Mouse (Mus musculus): ENCODE measurements at regions not wholly inside any gene's neighbourhood (a gene's known extent, or its start where the extent isn't known, plus 50 kb on each side); places are given as distances from the start of the nearest gene placed in this dataset.

DNA sequence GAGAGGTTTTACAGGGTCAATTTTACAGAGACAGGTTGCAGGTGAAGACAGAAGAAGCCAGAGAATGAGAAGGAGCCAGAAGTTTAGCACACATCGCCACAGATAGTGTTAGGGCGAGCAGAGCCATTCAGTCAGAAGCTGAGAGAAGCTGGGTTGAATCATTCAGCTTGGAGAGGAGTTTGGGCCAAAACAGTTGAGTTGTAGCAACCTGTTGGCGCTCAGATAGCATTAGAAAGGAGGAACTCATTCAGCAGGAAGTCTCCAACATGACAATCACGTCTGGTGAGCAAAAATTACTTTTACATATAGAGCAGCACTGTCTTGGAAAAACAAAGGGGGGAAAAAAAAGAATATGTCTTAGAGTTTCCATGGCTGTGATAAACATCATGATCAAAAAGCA, 53.2 kb downstream of the Fam43a start:
- ATAC-seq (no peak), DNase-seq (ENCODE audit: low spot score) (no peak)
- H3K9ac ChIP-seq (ENCODE audit: low read length) = no peak overlapping the region
- no peaks in the 10 kb centered on the region for H3K36me3 ChIP-seq (ENCODE audit: control insufficient read depth, insufficient read depth, low read length)
- H3K4me2 ChIP-seq (ENCODE audit: low read length) = no peak overlapping the region
- WGBS = 74% methylated on average over 4 of the region's 4 CpGs
- H3K4me1 ChIP-seq (ENCODE audit: control insufficient read depth, insufficient read depth, low read length) = peaks cover 8% of the 10 kb centered on the region
- no peak overlapping the region for H3K4me3 ChIP-seq (ENCODE audit: low read depth, low read length)
- H3K9me3 ChIP-seq (replicated peaks; ENCODE audit: control insufficient read depth, low read length) = no peaks in the 10 kb centered on the region
- H3K27me3 ChIP-seq (replicated peaks; ENCODE audit: control insufficient read depth, insufficient read depth, low read length) = no peaks in the 10 kb centered on the region
- no peak overlapping the region for H3K27ac ChIP-seq (ENCODE audit: low read depth, low read length)

- Histone ChIP-seq H3K9ac (ENCODE audit: low read length) (no peak overlapping the region), H3K27me3 (replicated peaks; ENCODE audit: control insufficient read depth, insufficient read depth, low read length) (no peaks in the 10 kb centered on the region), H3K4me3 (ENCODE audit: low read depth, low read length) (no peak overlapping the region), H3K9me3 (replicated peaks; ENCODE audit: control insufficient read depth, low read length) (no peaks in the 10 kb centered on the region), H3K4me2 (ENCODE audit: low read length) (no peak overlapping the region), H3K4me1 (ENCODE audit: control insufficient read depth, insufficient read depth, low read length) (peaks cover 8% of the 10 kb centered on the region), H3K27ac (ENCODE audit: low read depth, low read length) (no peak overlapping the region), H3K36me3 (ENCODE audit: control insufficient read depth, insufficient read depth, low read length) (no peaks in the 10 kb centered on the region)
- ATAC-seq = no peak
- DNase-seq (ENCODE audit: low spot score) = peak; percentile 76
- 71% methylated on average over 5 of the region's 5 CpGs for WGBS
These were observed 54.3 kb downstream of the Fam43a start for GRCm38 (mm10) chr16:30653806-30654205.

DNA sequence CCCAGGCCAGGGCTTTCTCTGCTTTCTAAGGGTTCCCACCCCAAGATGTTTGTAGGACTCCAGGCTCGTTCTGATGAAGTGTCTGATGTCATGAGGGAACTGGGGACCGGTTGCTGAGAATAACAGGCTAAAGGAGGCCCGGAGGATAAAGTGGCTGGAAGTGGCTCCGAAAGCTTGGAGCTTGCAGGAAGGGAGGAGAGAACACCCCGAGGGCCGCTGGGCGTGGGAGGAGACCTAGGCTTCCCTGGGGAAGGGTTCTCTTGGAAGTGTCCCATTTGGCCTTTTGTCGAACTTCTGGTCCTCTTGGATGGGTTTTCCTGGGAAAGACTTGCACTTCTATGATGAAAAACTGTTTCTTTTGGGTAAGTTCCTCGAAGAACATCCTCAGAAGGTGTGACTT, 54.7 kb downstream of the Fam43a start:
- Histone ChIP-seq H3K36me3 (ENCODE audit: control insufficient read depth, insufficient read depth, low read length) (no peaks in the 10 kb centered on the region), H3K9me3 (replicated peaks; ENCODE audit: control insufficient read depth, low read length) (no peaks in the 10 kb centered on the region), H3K4me2 (ENCODE audit: low read length) (no peak overlapping the region), H3K27ac (ENCODE audit: low read depth, low read length) (no peak overlapping the region), H3K4me1 (ENCODE audit: control insufficient read depth, insufficient read depth, low read length) (peaks cover 8% of the 10 kb centered on the region), H3K4me3 (ENCODE audit: low read depth, low read length) (no peak overlapping the region), H3K9ac (ENCODE audit: low read length) (no peak overlapping the region), H3K27me3 (replicated peaks; ENCODE audit: control insufficient read depth, insufficient read depth, low read length) (no peaks in the 10 kb centered on the region)
- no peak for DNase-seq (ENCODE audit: low spot score)
- WGBS = 83% methylated on average over 9 of the region's 9 CpGs
- no peak for ATAC-seq

DNA sequence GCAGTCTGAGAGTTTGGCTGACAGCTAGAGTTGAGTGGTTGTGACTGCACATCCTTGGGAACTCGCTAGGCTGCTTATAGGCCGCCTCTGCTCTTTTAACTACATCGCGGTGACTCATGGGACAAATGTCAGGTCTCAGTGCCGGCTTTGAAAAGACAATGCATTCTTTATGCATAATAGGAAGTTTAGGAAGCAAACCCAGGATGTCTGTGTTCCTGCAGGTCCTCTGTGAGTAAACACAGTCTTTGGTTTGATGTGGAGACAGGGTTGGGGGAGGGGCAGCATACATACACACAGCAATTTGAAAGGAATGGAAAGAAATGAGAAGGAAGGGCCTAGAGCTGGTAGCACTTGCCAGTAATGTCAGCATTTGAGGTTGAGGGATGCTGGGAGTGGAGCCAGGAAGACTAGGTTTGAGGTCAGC, 56.3 kb downstream of the Fam43a start:
- Histone ChIP-seq H3K9me3 (replicated peaks; ENCODE audit: control insufficient read depth, low read length) (no peaks in the 10 kb centered on the region), H3K4me2 (ENCODE audit: low read length) (no peak overlapping the region), H3K36me3 (ENCODE audit: control insufficient read depth, insufficient read depth, low read length) (no peaks in the 10 kb centered on the region), H3K9ac (ENCODE audit: low read length) (no peak overlapping the region), H3K4me1 (ENCODE audit: control insufficient read depth, insufficient read depth, low read length) (peaks cover 8% of the 10 kb centered on the region), H3K4me3 (ENCODE audit: low read depth, low read length) (no peak overlapping the region), H3K27me3 (replicated peaks; ENCODE audit: control insufficient read depth, insufficient read depth, low read length) (no peaks in the 10 kb centered on the region), H3K27ac (ENCODE audit: low read depth, low read length) (0 out of 2 replicates have a peak overlapping the region, but pooled peaks have one; percentile 14)
- ATAC-seq (peak; percentile 20; the same call in 1 of the 2 replicates), DNase-seq (ENCODE audit: low spot score) (peak; percentile 57)
- WGBS = 29% methylated on average over 5 of the region's 5 CpGs

GRCm38 (mm10) chr16:30656881-30657280, 57.4 kb downstream of the Fam43a start:
- Histone ChIP-seq H3K9me3 (replicated peaks; ENCODE audit: control insufficient read depth, low read length) (no peaks in the 10 kb centered on the region), H3K27me3 (replicated peaks; ENCODE audit: control insufficient read depth, insufficient read depth, low read length) (no peaks in the 10 kb centered on the region), H3K4me2 (ENCODE audit: low read length) (no peak overlapping the region), H3K9ac (ENCODE audit: low read length) (no peak overlapping the region), H3K4me3 (ENCODE audit: low read depth, low read length) (no peak overlapping the region), H3K4me1 (ENCODE audit: control insufficient read depth, insufficient read depth, low read length) (peaks cover 8% of the 10 kb centered on the region), H3K27ac (ENCODE audit: low read depth, low read length) (no peak overlapping the region), H3K36me3 (ENCODE audit: control insufficient read depth, insufficient read depth, low read length) (no peaks in the 10 kb centered on the region)
- no peak for ATAC-seq
- no peak for DNase-seq (ENCODE audit: low spot score)
- WGBS = 91% methylated on average over 17 of the region's 17 CpGs

DNA sequence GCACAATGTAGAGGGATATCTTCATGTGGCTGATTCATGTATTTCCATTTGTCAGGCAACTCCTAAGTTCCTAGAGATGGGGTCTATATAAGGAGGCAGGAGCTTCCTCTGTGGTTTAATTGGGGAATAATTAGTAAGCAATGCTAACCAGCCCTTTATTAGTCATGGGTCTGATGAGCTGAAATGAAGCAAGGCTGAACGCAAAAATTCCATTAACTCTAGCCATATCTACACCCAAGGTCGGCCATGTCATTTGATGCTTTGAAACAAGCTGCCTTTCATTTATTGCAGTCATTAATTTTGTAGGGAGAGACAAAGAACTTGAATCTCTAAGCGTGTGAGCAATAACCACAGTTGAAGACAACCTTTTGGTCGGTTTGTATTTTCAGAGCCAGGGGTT, 59.4 kb downstream of the Fam43a start:
- Histone ChIP-seq H3K4me3 (ENCODE audit: low read depth, low read length) (no peak overlapping the region), H3K9me3 (replicated peaks; ENCODE audit: control insufficient read depth, low read length) (no peaks in the 10 kb centered on the region), H3K4me2 (ENCODE audit: low read length) (no peak overlapping the region), H3K27ac (ENCODE audit: low read depth, low read length) (no peak overlapping the region), H3K4me1 (ENCODE audit: control insufficient read depth, insufficient read depth, low read length) (peaks cover 7% of the 10 kb centered on the region), H3K9ac (ENCODE audit: low read length) (no peak overlapping the region), H3K36me3 (ENCODE audit: control insufficient read depth, insufficient read depth, low read length) (no peaks in the 10 kb centered on the region), H3K27me3 (replicated peaks; ENCODE audit: control insufficient read depth, insufficient read depth, low read length) (no peaks in the 10 kb centered on the region)
- 63% methylated on average over 4 of the region's 4 CpGs for WGBS
- DNase-seq (ENCODE audit: low spot score) = no peak
- no peak for ATAC-seq

DNA sequence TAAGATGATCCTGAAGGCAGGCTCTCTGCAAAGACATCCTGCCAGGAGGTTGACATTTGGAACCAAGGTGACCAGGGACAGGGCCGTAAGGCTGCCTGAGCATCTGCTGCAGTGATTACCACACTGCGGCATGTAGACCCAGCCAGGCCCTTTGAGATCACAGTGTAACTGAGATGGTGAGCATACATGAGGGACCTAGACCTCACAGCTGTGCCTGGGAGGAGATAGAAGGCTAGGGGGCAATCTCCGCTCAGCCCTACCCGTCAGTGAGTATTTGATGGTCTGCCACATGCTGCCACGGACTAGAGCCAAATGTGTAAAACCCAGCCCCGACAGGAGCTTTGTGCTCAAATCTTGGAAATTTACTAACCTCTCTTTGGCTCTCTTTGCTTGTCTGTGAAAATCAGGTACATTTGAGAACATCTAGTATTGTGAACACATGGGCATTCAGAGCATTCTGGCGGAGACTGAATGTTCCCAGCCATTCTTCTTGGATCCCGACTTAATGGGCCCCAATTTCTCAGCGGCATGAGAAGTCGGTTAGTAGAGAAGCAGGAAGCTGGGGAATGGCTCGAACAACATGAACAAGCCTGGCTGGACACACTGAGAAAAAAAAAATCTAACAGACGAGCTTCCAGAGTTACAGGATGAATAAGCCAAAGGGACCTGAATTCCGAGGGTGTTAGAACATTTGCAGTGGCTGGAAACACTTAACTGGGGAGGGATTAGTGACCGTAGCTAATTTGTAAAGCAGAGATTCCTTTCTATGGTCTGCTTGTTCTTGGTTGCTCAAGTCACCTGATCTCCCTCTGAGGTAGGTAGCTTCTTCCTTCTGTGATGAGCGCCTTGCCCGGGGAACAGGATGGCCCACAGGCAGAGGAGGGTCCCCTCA, 61.8 kb downstream of the Fam43a start:
- Histone ChIP-seq H3K27me3 (replicated peaks; ENCODE audit: control insufficient read depth, insufficient read depth, low read length) (no peaks in the 10 kb centered on the region), H3K9me3 (replicated peaks; ENCODE audit: control insufficient read depth, low read length) (no peaks in the 10 kb centered on the region), H3K27ac (ENCODE audit: low read depth, low read length) (no peak overlapping the region), H3K9ac (ENCODE audit: low read length) (no peak overlapping the region), H3K36me3 (ENCODE audit: control insufficient read depth, insufficient read depth, low read length) (no peaks in the 10 kb centered on the region), H3K4me3 (ENCODE audit: low read depth, low read length) (no peak overlapping the region), H3K4me1 (ENCODE audit: control insufficient read depth, insufficient read depth, low read length) (no peaks in the 10 kb centered on the region), H3K4me2 (ENCODE audit: low read length) (no peak overlapping the region)
- WGBS = 67% methylated on average over 16 of the region's 16 CpGs
- no peak for DNase-seq (ENCODE audit: low spot score)
- ATAC-seq = no peak

DNA sequence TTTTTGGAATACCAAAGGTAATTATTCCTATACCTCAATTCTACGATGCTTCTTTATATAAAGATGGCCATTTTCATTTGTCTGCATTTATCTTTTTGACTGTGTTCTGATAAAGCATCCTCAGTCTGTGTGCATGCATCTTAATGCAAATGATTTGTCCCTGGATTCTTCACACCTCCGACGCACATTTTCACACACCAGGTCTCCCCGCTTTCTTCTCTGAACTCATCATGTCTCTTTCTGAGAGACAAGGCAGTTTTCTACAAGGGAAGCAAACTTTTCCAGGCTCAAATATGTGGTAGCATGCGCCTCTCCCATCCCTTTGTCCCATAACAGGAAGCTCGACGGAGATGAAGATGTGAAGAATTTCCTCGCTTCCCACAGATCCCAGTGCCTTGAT, 63.5 kb downstream of the Fam43a start:
- H3K27ac ChIP-seq (ENCODE audit: low read depth, low read length) = no peak overlapping the region
- no peak overlapping the region for H3K4me2 ChIP-seq (ENCODE audit: low read length)
- DNase-seq (ENCODE audit: low spot score) (no peak), ATAC-seq (no peak)
- H3K4me1 ChIP-seq (ENCODE audit: control insufficient read depth, insufficient read depth, low read length) = no peaks in the 10 kb centered on the region
- H3K9me3 ChIP-seq (replicated peaks; ENCODE audit: control insufficient read depth, low read length) = no peaks in the 10 kb centered on the region
- H3K4me3 ChIP-seq (ENCODE audit: low read depth, low read length) = no peak overlapping the region
- H3K9ac ChIP-seq (ENCODE audit: low read length) = no peak overlapping the region
- H3K36me3 ChIP-seq (ENCODE audit: control insufficient read depth, insufficient read depth, low read length) = no peaks in the 10 kb centered on the region
- no peaks in the 10 kb centered on the region for H3K27me3 ChIP-seq (replicated peaks; ENCODE audit: control insufficient read depth, insufficient read depth, low read length)
- WGBS = 77% methylated on average over 8 of the region's 8 CpGs

DNA sequence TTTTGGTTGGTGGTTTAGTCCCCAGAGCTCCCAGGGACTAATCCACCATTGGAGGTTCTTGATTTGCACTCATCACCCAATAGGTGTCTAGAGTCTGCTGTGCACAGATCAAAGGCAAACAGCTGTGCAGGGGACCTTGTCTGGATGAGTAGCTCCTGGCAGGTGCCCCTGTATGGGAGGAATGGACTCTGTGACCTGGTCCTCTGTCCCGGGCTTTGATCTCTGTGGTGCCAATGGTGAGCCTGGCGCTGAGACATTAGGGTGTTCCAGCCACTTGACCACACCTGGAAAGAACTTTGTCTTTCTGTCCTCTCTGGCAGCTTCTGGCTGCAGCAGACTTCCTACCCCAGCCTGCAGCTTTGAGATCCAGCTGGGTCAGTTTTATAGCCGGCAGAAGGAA, 64.4 kb downstream of the Fam43a start:
- Histone ChIP-seq H3K4me1 (ENCODE audit: control insufficient read depth, insufficient read depth, low read length) (no peaks in the 10 kb centered on the region), H3K9me3 (replicated peaks; ENCODE audit: control insufficient read depth, low read length) (no peaks in the 10 kb centered on the region), H3K4me2 (ENCODE audit: low read length) (no peak overlapping the region), H3K27ac (ENCODE audit: low read depth, low read length) (no peak overlapping the region), H3K36me3 (ENCODE audit: control insufficient read depth, insufficient read depth, low read length) (no peaks in the 10 kb centered on the region), H3K9ac (ENCODE audit: low read length) (no peak overlapping the region), H3K27me3 (replicated peaks; ENCODE audit: control insufficient read depth, insufficient read depth, low read length) (no peaks in the 10 kb centered on the region), H3K4me3 (ENCODE audit: low read depth, low read length) (no peak overlapping the region)
- WGBS = 80% methylated on average over 3 of the region's 3 CpGs
- ATAC-seq (no peak), DNase-seq (ENCODE audit: low spot score) (no peak)
